Mouse (Mus musculus): ENCODE data around the gene Tia1. TPM values are rescaled to one million over a fixed set of nuclear protein-coding genes. Genes with fewer than 3 reads are reported as not detected.

Tia1 gene
- polyA plus RNA-seq, 1 experiment, result 11.5 TPM

GRCm38 (mm10) chr6:86365371-86366124 lies 38.5 kb upstream of the Tia1 start, which contains the start of gene Fam136a:
Gene Fam136a (plus strand): TSS chr6:86365646.
- TF ChIP-seq POLR2A (IDR thresholded peaks at IDR 0.05; ENCODE audit: low read depth, low read length) (peak; percentile 11), CTCF (conservative IDR thresholded peaks at IDR 0.05; ENCODE audit: insufficient read depth, insufficient read length, low read depth, low read length) (peak; percentile 94)
- no peaks in the 10 kb centered on the region for H3K36me3 ChIP-seq (ENCODE audit: control insufficient read depth, insufficient read depth, low read length)
- peak within 1 kb of the TSS; percentile 73 for H3K27ac ChIP-seq (ENCODE audit: insufficient read depth, low read depth, low read length)
- H3K4me1 ChIP-seq (ENCODE audit: control insufficient read depth, insufficient read depth, low read length), result peaks cover 10% of the 10 kb centered on the region
- DNase-seq, result peak; percentile 98
- under 1% methylated on average over 73 of the region's 76 CpGs for WGBS
- H3K4me3 ChIP-seq (ENCODE audit: insufficient read depth, low read depth, low read length), result peak within 1 kb of the TSS; percentile 63
- no peaks in the 10 kb centered on the region for H3K27me3 ChIP-seq (replicated peaks; ENCODE audit: control insufficient read depth, insufficient read depth, low read length)

DNA sequence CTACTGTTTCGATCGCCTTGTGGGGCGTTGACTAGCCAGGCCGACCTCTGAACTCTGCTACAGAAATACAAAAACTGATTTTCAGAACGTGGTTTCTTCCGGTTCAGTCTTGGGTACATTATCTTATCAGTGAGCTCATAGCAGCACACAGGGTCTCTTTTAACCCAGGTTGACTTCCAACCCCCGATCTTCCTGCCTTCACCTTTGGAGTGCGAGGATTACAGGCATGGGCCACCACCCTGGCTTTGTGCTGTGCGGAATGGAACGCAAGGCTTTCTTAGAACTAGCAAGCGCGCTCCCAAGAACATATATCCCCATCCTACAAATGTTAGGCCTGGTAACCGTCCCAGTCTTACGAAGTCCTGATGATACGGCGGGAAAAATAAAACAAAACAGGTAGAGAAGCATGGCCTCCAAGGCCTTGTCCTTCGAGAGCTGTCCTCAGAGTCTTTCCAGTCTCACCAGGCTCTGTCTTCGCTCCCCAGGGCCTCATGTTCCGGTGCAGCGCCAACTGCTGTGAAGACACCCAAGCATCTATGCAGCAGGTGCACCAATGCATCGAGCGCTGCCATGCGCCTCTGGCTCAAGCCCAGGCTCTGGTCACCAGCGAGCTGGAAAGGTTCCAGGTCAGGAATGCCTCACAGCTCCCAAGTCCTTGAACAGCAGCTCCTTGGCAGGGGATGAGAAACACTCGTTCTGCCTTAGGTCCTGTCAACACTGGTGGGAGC lies 37.7 kb upstream of the Tia1 start:
- peak; percentile 81 for DNase-seq
- 33% methylated on average over 25 of the region's 25 CpGs for WGBS
- Histone ChIP-seq H3K4me1 (ENCODE audit: control insufficient read depth, insufficient read depth, low read length) (peaks cover 14% of the 10 kb centered on the region), H3K27me3 (replicated peaks; ENCODE audit: control insufficient read depth, insufficient read depth, low read length) (no peaks in the 10 kb centered on the region), H3K36me3 (ENCODE audit: control insufficient read depth, insufficient read depth, low read length) (no peaks in the 10 kb centered on the region), H3K27ac (ENCODE audit: insufficient read depth, low read depth, low read length) (peak overlapping the region; percentile 73), H3K4me3 (ENCODE audit: insufficient read depth, low read depth, low read length) (peak overlapping the region; percentile 63)
- no peak for TF ChIP-seq POLR2A (IDR thresholded peaks at IDR 0.05; ENCODE audit: low read depth, low read length)
- TF ChIP-seq CTCF (conservative IDR thresholded peaks at IDR 0.05; ENCODE audit: insufficient read depth, insufficient read length, low read depth, low read length), result no peak

- Histone ChIP-seq H3K4me3 (ENCODE audit: insufficient read depth, low read depth, low read length) (no peak overlapping the region), H3K36me3 (ENCODE audit: control insufficient read depth, insufficient read depth, low read length) (no peaks in the 10 kb centered on the region), H3K27ac (ENCODE audit: insufficient read depth, low read depth, low read length) (no peak overlapping the region), H3K4me1 (ENCODE audit: control insufficient read depth, insufficient read depth, low read length) (peaks cover 14% of the 10 kb centered on the region), H3K27me3 (replicated peaks; ENCODE audit: control insufficient read depth, insufficient read depth, low read length) (no peaks in the 10 kb centered on the region)
- no peak for DNase-seq
- TF ChIP-seq CTCF (conservative IDR thresholded peaks at IDR 0.05; ENCODE audit: insufficient read depth, insufficient read length, low read depth, low read length) (no peak), POLR2A (IDR thresholded peaks at IDR 0.05; ENCODE audit: low read depth, low read length) (no peak)
- WGBS, result 65% methylated on average over 2 of the region's 2 CpGs
These were observed 37.2 kb upstream of the Tia1 start for GRCm38 (mm10) chr6:86366853-86367249.

- WGBS, result 85% methylated on average over 5 of the region's 5 CpGs
These were observed 35.5 kb upstream of the Tia1 start for GRCm38 (mm10) chr6:86368479-86368878.

DNA sequence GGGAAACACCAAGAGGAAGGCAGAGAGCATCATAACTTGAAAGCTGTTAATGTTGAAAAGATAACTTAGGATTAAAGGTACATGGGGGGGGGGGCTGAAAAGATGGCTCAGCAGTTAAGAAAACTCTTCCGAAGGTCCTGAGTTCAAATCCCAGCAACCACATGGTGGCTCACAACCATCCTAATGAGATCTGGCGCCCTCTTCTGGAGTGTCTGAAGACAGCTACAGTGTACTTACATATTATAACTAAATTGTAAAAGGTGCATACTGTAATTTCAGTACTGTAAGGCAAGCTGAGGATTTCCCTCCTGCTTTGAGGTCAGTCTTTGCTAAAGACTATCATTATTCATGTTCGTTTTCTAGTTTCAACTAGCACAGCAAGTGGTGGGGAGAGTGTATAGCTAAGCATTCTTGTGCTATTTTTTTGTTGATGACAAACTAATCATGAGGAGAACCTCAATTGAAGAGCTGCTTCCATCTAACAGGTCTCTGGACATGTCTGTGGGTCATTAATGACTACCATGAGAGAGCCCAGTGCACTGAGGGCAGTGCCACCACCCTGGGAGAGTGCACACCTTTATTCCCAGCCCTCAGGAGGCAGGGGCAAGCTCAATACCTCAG lies 33.8 kb upstream of the Tia1 start:
- Histone ChIP-seq H3K27ac (ENCODE audit: insufficient read depth, low read depth, low read length) (no peak overlapping the region), H3K4me3 (ENCODE audit: insufficient read depth, low read depth, low read length) (no peak overlapping the region), H3K27me3 (replicated peaks; ENCODE audit: control insufficient read depth, insufficient read depth, low read length) (no peaks in the 10 kb centered on the region), H3K4me1 (ENCODE audit: control insufficient read depth, insufficient read depth, low read length) (peaks cover 14% of the 10 kb centered on the region), H3K36me3 (ENCODE audit: control insufficient read depth, insufficient read depth, low read length) (no peaks in the 10 kb centered on the region)
- peak; percentile 17; the same call in 1 of the 2 replicates for TF ChIP-seq CTCF (conservative IDR thresholded peaks at IDR 0.05; ENCODE audit: insufficient read depth, insufficient read length, low read depth, low read length)
- no peak for TF ChIP-seq POLR2A (IDR thresholded peaks at IDR 0.05; ENCODE audit: low read depth, low read length)
- 59% methylated on average over 3 of the region's 3 CpGs for WGBS
- no peak for DNase-seq

More at GRCm38 (mm10) chr6:86368479-86368878, 35.5 kb upstream of the Tia1 start:
- H3K4me3 ChIP-seq (ENCODE audit: insufficient read depth, low read depth, low read length), result no peak overlapping the region
- no peak overlapping the region for H3K27ac ChIP-seq (ENCODE audit: insufficient read depth, low read depth, low read length)
- peaks cover 14% of the 10 kb centered on the region for H3K4me1 ChIP-seq (ENCODE audit: control insufficient read depth, insufficient read depth, low read length)
- no peak for TF ChIP-seq CTCF (conservative IDR thresholded peaks at IDR 0.05; ENCODE audit: insufficient read depth, insufficient read length, low read depth, low read length)
- no peak for TF ChIP-seq POLR2A (IDR thresholded peaks at IDR 0.05; ENCODE audit: low read depth, low read length)
- H3K36me3 ChIP-seq (ENCODE audit: control insufficient read depth, insufficient read depth, low read length), result no peaks in the 10 kb centered on the region
- no peaks in the 10 kb centered on the region for H3K27me3 ChIP-seq (replicated peaks; ENCODE audit: control insufficient read depth, insufficient read depth, low read length)
- DNase-seq, result no peak

DNA sequence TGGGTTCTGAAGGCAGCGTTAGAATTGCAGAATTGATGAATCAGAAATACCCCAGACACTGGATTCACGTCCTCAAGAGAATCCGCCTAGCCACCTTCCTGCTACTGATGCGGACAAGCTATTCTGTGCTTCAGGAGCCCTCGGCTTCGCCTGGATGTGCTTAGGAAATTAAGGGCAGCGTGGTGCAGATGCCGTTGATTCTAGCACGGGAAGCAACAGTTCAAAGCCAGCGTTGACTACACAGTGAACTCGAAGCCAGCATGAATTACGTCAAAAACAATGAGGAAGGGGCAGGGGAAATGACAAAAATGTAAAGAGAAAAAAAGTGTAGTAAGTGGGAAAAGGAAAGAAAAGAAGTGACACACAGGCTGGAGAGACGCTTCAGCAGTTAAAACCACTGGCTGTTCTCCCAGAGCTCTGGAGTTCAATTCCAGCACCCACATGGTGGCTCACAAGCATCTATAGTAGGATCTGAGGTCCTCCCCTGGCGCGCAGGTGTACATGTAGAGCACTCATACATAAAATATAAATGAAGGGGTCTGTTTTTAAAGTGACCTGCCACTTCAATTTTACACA lies 33.2 kb upstream of the Tia1 start, which contains the start of gene Snrpg:
Snrpg (plus strand) TSS at position 541 of the 576 bp plus-strand sequence.
- Histone ChIP-seq H3K36me3 (ENCODE audit: control insufficient read depth, insufficient read depth, low read length) (no peaks in the 10 kb centered on the region), H3K27ac (ENCODE audit: insufficient read depth, low read depth, low read length) (peak within 1 kb of the TSS; percentile 73), H3K27me3 (replicated peaks; ENCODE audit: control insufficient read depth, insufficient read depth, low read length) (no peaks in the 10 kb centered on the region), H3K4me1 (ENCODE audit: control insufficient read depth, insufficient read depth, low read length) (peaks cover 14% of the 10 kb centered on the region), H3K4me3 (ENCODE audit: insufficient read depth, low read depth, low read length) (peak within 1 kb of the TSS; percentile 96)
- 16% methylated on average over 15 of the region's 15 CpGs for WGBS
- DNase-seq, result no peak
- no peak for TF ChIP-seq CTCF (conservative IDR thresholded peaks at IDR 0.05; ENCODE audit: insufficient read depth, insufficient read length, low read depth, low read length)
- no peak for TF ChIP-seq POLR2A (IDR thresholded peaks at IDR 0.05; ENCODE audit: low read depth, low read length)

Data from kidney, adult 2 months (tissue).